Mouse (Mus musculus): ENCODE data around the gene Cox6a1. TPM values are rescaled to one million over a fixed set of nuclear protein-coding genes. Genes with fewer than 3 reads are reported as not detected.

Cox6a1 gene
- polyA plus RNA-seq, 2 experiments, result 731 to 747 TPM

- DNase-seq (ENCODE audit: low read depth in 3 of 3, low spot score in 3 of 3), result no peak
- no peak overlapping the region for H3K9ac ChIP-seq (replicated peaks)
Observed at GRCm38 (mm10) chr5:115373441-115374203, 24.8 kb upstream of the Cox6a1 start.

GRCm38 (mm10) chr5:115371736-115372135 lies 23.0 kb upstream of the Cox6a1 start:
- Histone ChIP-seq H3K4me1 (replicated peaks; ENCODE audit: control insufficient read depth in 2 of 2, insufficient read depth in 2 of 2, low read length in 1 of 2) (no peaks in the 10 kb centered on the region), H3K27ac (no peak overlapping the region), H3K9me3 (ENCODE audit: control insufficient read depth, low read length) (no peaks in the 10 kb centered on the region), H3K36me3 (replicated peaks; ENCODE audit: control insufficient read depth, insufficient read depth, low read depth) (no peaks in the 10 kb centered on the region), H3K9ac (replicated peaks) (no peak overlapping the region), H3K27me3 (ENCODE audit: control insufficient read depth, insufficient read depth, low read length) (peaks cover 17% of the 10 kb centered on the region), H3K4me3 (ENCODE audit: insufficient read depth in 1 of 2, low read depth in 2 of 2, low read length in 2 of 2) (no peak overlapping the region), H3K4me2 (ENCODE audit: low read depth) (no peak overlapping the region)
- DNase-seq (ENCODE audit: low read depth in 3 of 3, low spot score in 3 of 3) (no peak), ATAC-seq (ENCODE audit: insufficient read depth) (no peak)
- WGBS (ENCODE audit: insufficient replicate concordance), result 41% methylated on average over 9 of the region's 9 CpGs
- TF ChIP-seq CTCF (IDR thresholded peaks at IDR 0.05; ENCODE audit: low read depth) (no peak), EP300 (IDR thresholded peaks at IDR 0.05; ENCODE audit: low read depth) (no peak)

More at GRCm38 (mm10) chr5:115373441-115374203, 24.8 kb upstream of the Cox6a1 start:
- Histone ChIP-seq H3K27ac (no peak overlapping the region), H3K4me1 (replicated peaks; ENCODE audit: control insufficient read depth in 2 of 2, insufficient read depth in 2 of 2, low read length in 1 of 2) (no peaks in the 10 kb centered on the region), H3K27me3 (ENCODE audit: control insufficient read depth, insufficient read depth, low read length) (peaks cover 17% of the 10 kb centered on the region), H3K36me3 (replicated peaks; ENCODE audit: control insufficient read depth, insufficient read depth, low read depth) (no peaks in the 10 kb centered on the region), H3K4me3 (ENCODE audit: insufficient read depth in 1 of 2, low read depth in 2 of 2, low read length in 2 of 2) (no peak overlapping the region), H3K4me2 (ENCODE audit: low read depth) (no peak overlapping the region), H3K9me3 (ENCODE audit: control insufficient read depth, low read length) (no peaks in the 10 kb centered on the region)
- no peak for ATAC-seq (ENCODE audit: insufficient read depth)
- WGBS (ENCODE audit: insufficient replicate concordance), result 21% methylated on average over 26 of the region's 26 CpGs
- no peak for TF ChIP-seq EP300 (IDR thresholded peaks at IDR 0.05; ENCODE audit: low read depth)
- no peak for TF ChIP-seq CTCF (IDR thresholded peaks at IDR 0.05; ENCODE audit: low read depth)

DNA sequence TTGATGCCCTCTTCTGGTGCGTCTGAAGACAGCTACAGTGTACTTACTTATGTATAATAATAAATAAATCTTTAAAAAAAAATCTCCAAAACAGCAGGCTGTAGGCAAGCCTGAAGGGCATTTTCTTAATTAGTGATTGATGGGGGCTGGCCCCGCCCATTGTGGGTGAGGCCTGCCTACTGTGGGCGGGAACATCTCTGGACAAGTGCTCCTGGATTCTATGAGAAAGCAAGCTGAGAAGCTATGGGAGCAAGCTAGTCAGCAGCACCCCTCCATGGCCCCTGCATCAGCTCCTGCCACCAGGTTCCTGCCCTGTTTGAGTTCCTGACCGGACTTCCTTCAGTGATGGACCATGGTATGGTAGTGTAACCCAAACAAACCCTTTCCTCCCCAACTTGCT lies 16.0 kb upstream of the Cox6a1 start:
- Histone ChIP-seq H3K4me3 (ENCODE audit: insufficient read depth in 1 of 2, low read depth in 2 of 2, low read length in 2 of 2) (no peak overlapping the region), H3K36me3 (replicated peaks; ENCODE audit: control insufficient read depth, insufficient read depth, low read depth) (no peaks in the 10 kb centered on the region), H3K4me2 (ENCODE audit: low read depth) (no peak overlapping the region), H3K27ac (no peak overlapping the region), H3K27me3 (ENCODE audit: control insufficient read depth, insufficient read depth, low read length) (peaks cover 6% of the 10 kb centered on the region; the same call in 1 of the 2 replicates), H3K4me1 (replicated peaks; ENCODE audit: control insufficient read depth in 2 of 2, insufficient read depth in 2 of 2, low read length in 1 of 2) (no peaks in the 10 kb centered on the region), H3K9me3 (ENCODE audit: control insufficient read depth, low read length) (no peaks in the 10 kb centered on the region), H3K9ac (replicated peaks) (no peak overlapping the region)
- no peak for ATAC-seq (ENCODE audit: insufficient read depth)
- 51% methylated on average over 4 of the region's 4 CpGs for WGBS (ENCODE audit: insufficient replicate concordance)
- no peak for DNase-seq (ENCODE audit: low read depth in 3 of 3, low spot score in 3 of 3)
- TF ChIP-seq EP300 (IDR thresholded peaks at IDR 0.05; ENCODE audit: low read depth), result no peak
- TF ChIP-seq CTCF (IDR thresholded peaks at IDR 0.05; ENCODE audit: low read depth), result no peak

DNA sequence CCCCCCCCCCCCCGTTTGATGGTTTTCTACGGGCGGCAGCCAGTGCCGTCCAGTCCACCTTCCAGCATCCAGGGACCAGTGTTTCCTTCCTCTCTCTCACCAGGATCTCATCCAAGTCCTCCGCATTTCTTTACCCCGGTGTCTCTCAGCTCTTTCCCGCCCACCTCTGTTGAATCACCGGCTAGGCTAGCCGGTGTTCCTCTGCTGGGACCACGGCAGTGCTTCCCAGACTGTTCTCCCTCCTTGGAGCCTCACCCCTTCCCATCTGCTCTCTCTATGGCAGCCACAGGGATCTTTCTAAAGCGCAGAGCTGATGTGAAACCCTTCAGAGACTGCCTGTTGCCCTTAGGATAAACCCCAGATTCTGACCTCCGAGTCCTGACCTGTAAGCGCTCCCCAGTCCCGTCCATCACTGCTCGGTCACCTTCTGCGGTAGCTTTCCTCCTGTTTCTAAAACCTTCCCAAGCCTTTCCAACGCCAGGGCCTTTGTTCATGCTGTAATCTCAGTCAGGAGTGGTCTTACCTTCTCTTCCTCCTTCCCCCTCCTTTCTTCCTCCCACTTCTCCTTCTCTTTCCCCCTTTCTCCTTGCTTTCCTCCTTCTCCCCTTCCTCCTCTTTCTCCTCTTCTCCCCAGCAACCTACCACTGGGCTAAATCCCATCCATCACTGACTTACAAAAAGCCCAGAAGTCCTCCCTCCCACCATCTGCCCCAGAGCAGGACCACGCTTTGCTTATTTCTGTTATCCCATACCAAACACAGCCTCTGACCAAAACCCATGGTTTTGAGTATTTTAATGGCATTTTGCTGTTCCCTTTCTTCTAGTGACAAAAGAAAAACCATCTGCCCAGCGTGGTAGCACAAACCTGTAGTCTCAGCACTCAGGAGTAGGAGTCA lies 14.3 kb upstream of the Cox6a1 start:
- Histone ChIP-seq H3K4me3 (ENCODE audit: insufficient read depth in 1 of 2, low read depth in 2 of 2, low read length in 2 of 2) (no peak overlapping the region), H3K9ac (replicated peaks) (no peak overlapping the region), H3K4me1 (replicated peaks; ENCODE audit: control insufficient read depth in 2 of 2, insufficient read depth in 2 of 2, low read length in 1 of 2) (no peaks in the 10 kb centered on the region), H3K36me3 (replicated peaks; ENCODE audit: control insufficient read depth, insufficient read depth, low read depth) (no peaks in the 10 kb centered on the region), H3K9me3 (ENCODE audit: control insufficient read depth, low read length) (no peaks in the 10 kb centered on the region), H3K4me2 (ENCODE audit: low read depth) (no peak overlapping the region), H3K27me3 (ENCODE audit: control insufficient read depth, insufficient read depth, low read length) (peaks cover 6% of the 10 kb centered on the region; the same call in 1 of the 2 replicates), H3K27ac (no peak overlapping the region)
- DNase-seq (ENCODE audit: low read depth in 3 of 3, low spot score in 3 of 3) (no peak), ATAC-seq (ENCODE audit: insufficient read depth) (no peak)
- WGBS (ENCODE audit: insufficient replicate concordance), result 18% methylated on average over 19 of the region's 19 CpGs
- TF ChIP-seq CTCF (IDR thresholded peaks at IDR 0.05; ENCODE audit: low read depth), result no peak
- no peak for TF ChIP-seq EP300 (IDR thresholded peaks at IDR 0.05; ENCODE audit: low read depth)

- no peak for ATAC-seq (ENCODE audit: insufficient read depth)
- no peak overlapping the region for H3K4me3 ChIP-seq (ENCODE audit: insufficient read depth in 1 of 2, low read depth in 2 of 2, low read length in 2 of 2)
- H3K4me2 ChIP-seq (ENCODE audit: low read depth), result no peak overlapping the region
- no peak for TF ChIP-seq CTCF (IDR thresholded peaks at IDR 0.05; ENCODE audit: low read depth)
- no peak for TF ChIP-seq EP300 (IDR thresholded peaks at IDR 0.05; ENCODE audit: low read depth)
- no peak overlapping the region for H3K9ac ChIP-seq (replicated peaks)
- H3K27me3 ChIP-seq (ENCODE audit: control insufficient read depth, insufficient read depth, low read length), result peaks cover 6% of the 10 kb centered on the region; the same call in 1 of the 2 replicates
- no peaks in the 10 kb centered on the region for H3K9me3 ChIP-seq (ENCODE audit: control insufficient read depth, low read length)
- no peak overlapping the region for H3K27ac ChIP-seq
- no peaks in the 10 kb centered on the region for H3K36me3 ChIP-seq (replicated peaks; ENCODE audit: control insufficient read depth, insufficient read depth, low read depth)
- DNase-seq (ENCODE audit: low read depth in 3 of 3, low spot score in 3 of 3), result no peak
- 31% methylated on average over 7 of the region's 7 CpGs for WGBS (ENCODE audit: insufficient replicate concordance)
- no peaks in the 10 kb centered on the region for H3K4me1 ChIP-seq (replicated peaks; ENCODE audit: control insufficient read depth in 2 of 2, insufficient read depth in 2 of 2, low read length in 1 of 2)
Observed at GRCm38 (mm10) chr5:115362216-115362615, 13.4 kb upstream of the Cox6a1 start.

Measured in liver, embryonic 14.5 days (tissue).